Mouse (Mus musculus) liver, adult 2 months (tissue): ENCODE data around the gene Rps2. TPM values are rescaled to one million over a fixed set of nuclear protein-coding genes. Genes with fewer than 3 reads are reported as not detected.

ENCODE experiments used
- DNase-seq: peaks from one replicate; pipeline ENCODE4 v3.0.0-alpha.2; 2011; ENCODE audit warnings: low read depth, low spot score; ENCODE audit errors: extremely low read depth
- H3K27ac ChIP-seq: fragments of 200-500 bp; replicated peaks from 2 replicates; pipeline ENCODE4 v1.5.1; 2012; ENCODE audit warnings: low read depth, mild to moderate bottlenecking, control low read depth, inconsistent platforms, low read length; ENCODE audit not compliant: insufficient read depth
- H3K27me3 ChIP-seq: fragments of 200-500 bp; 2 replicates; pipeline ENCODE4 v1.6.1; 2012; ENCODE audit warnings: mild to moderate bottlenecking, moderate library complexity, low read length, inconsistent platforms; ENCODE audit not compliant: control insufficient read depth, insufficient read depth
- H3K36me3 ChIP-seq: fragments of 200-500 bp; 2 replicates; pipeline ENCODE4 v1.6.1; 2012; ENCODE audit warnings: low read length, inconsistent platforms; ENCODE audit not compliant: control insufficient read depth, insufficient read depth
- H3K4me1 ChIP-seq: fragments of 200-500 bp; 2 replicates; pipeline ENCODE4 v1.6.1; 2011; ENCODE audit warnings: low read length; ENCODE audit not compliant: control insufficient read depth, insufficient read depth
- H3K4me3 ChIP-seq: fragments of 200-500 bp; 2 replicates; pipeline ENCODE4 v1.5.1; 2011; ENCODE audit warnings: low read depth, mild to moderate bottlenecking, control low read depth, low read length, moderate library complexity; ENCODE audit not compliant: insufficient read depth
- H3K79me2 ChIP-seq: fragments of 200-500 bp; 2 replicates; pipeline ENCODE4 v1.6.1; 2012; ENCODE audit warnings: inconsistent platforms, mild to moderate bottlenecking, low read length, moderate library complexity; ENCODE audit not compliant: control insufficient read depth, insufficient read depth
- H3K9ac ChIP-seq: fragments of 200-500 bp; 2 replicates; pipeline ENCODE4 v1.6.1; 2012; ENCODE audit warnings: low read depth, mild to moderate bottlenecking, control low read depth, inconsistent platforms, low read length
- CTCF ChIP-seq: fragments of 200-500 bp; IDR thresholded peaks from 2 replicates; pipeline ENCODE4 v1.5.1; 2011; ENCODE audit warnings: low read depth, low read length, control low read depth
- POLR2A ChIP-seq: fragments of 200-500 bp; IDR thresholded peaks from 2 replicates; pipeline ENCODE4 v1.6.1; 2011; ENCODE audit warnings: low read length, control low read depth; ENCODE audit not compliant: insufficient read depth; ENCODE audit errors: extremely low read depth
- WGBS: fragments of 180-500 bp; shearing (Covaris S2); methylation state at CpG from one replicate; pipeline ENCODE4 v1.1.7; 2018; 5-methylcytosine and 5-hydroxymethylcytosine counted together
- polyA plus RNA-seq: library from polyadenylated mRNA; depleted of rRNA; stranded (reverse); fragments of >200 nt; gene quantifications from 2 replicates; pipeline ENCODE4 v1.2.3, GENCODE M21; 2012
- total RNA-seq: library from RNA; depleted of rRNA; stranded (reverse); fragments of >200 nt; gene quantifications from 2 replicates; pipeline ENCODE4 v1.2.3, GENCODE M21; 2014

Rps2 gene
- total and polyA plus RNA-seq, 2 experiments: 802 to 2,199 TPM

DNA sequence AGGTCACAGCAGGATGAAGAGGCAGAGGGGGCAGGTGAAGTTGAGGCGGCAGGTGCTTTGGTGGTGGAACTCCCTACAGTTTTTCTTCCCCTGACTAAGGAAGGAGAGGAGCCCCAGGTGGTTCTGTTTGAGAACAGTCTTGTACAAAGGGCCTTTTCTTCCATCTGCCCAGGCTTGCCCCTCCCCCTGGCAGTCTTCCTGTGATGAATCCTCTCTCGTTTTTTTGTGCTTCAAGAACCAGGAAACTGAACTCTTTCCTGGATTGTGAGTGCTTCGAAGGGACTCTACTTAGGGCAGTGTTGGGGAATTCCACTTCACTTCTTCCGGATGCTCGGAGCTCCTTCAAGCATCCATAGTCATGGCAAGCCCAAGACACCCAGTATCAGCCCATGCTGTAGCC, 19.9 kb upstream of the Rps2 start:
- Histone ChIP-seq H3K27ac (no peak overlapping the region), H3K27me3 (no peaks in the 10 kb centered on the region)
- 57% methylated on average over 5 of the region's 5 CpGs for WGBS

DNA sequence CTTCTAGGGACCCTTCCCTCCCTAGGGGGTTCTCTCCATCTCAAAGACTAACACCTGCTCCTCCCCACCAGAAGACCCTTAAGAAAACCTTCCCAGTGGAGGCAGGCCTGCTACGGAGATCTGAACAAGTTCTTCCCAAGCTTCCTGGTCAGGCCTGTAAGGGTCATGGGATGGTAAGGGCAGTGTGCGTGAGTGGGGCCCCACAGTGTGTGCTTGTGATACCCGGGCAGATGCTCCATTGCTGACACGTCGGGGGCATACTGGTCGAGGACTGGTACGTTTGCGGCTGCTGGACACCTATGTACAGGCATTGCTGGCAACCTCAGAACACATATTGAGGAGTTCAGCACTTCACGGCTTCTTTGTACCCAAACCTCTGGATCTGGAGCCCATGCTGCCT, 19.2 kb upstream of the Rps2 start:
- TF ChIP-seq POLR2A: no peak
- no peak for TF ChIP-seq CTCF
- Histone ChIP-seq H3K79me2 (no peaks in the 10 kb centered on the region; the same call in 1 of the 2 replicates), H3K9ac (no peak overlapping the region), H3K4me1 (peaks cover 3% of the 10 kb centered on the region; the same call in 1 of the 2 replicates), H3K27ac (no peak overlapping the region), H3K36me3 (peaks cover 4% of the 10 kb centered on the region; the same call in 1 of the 2 replicates), H3K27me3 (no peaks in the 10 kb centered on the region), H3K4me3 (no peak overlapping the region)
- no peak for DNase-seq
- 86% methylated on average over 9 of the region's 9 CpGs for WGBS

More for the DNA sequence above, 19.9 kb upstream of the Rps2 start:
- Histone ChIP-seq H3K36me3 (peaks cover 4% of the 10 kb centered on the region; the same call in 1 of the 2 replicates), H3K79me2 (no peaks in the 10 kb centered on the region; the same call in 1 of the 2 replicates), H3K4me1 (peaks cover 3% of the 10 kb centered on the region; the same call in 1 of the 2 replicates), H3K9ac (no peak overlapping the region), H3K4me3 (no peak overlapping the region)
- DNase-seq: no peak
- TF ChIP-seq POLR2A: no peak
- no peak for TF ChIP-seq CTCF

DNA sequence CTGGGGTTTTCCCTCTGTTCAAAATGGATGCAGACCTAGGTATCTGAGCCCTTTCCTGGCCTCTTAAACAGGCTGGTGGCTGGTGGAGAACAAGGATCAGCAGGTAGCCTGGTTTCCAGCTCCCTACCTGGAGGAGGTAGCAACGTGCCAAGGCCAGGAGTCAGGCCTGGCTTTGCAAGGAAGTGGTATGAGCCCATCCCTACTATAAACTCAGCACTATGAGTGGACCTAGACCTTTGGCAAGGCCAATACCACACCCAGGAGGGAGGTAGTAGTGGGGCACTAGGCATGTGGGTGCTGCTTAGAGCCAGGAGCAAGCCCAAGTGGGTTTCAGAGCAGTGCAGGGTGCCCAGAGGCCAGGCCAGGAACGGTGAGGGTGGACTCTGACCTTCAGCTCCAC, 18.4 kb upstream of the Rps2 start:
- Histone ChIP-seq H3K79me2 (no peaks in the 10 kb centered on the region; the same call in 1 of the 2 replicates), H3K27me3 (no peaks in the 10 kb centered on the region), H3K4me1 (peaks cover 3% of the 10 kb centered on the region; the same call in 1 of the 2 replicates), H3K36me3 (peaks cover 4% of the 10 kb centered on the region; the same call in 1 of the 2 replicates), H3K9ac (no peak overlapping the region), H3K27ac (no peak overlapping the region), H3K4me3 (no peak overlapping the region)
- TF ChIP-seq CTCF: no peak
- no peak for TF ChIP-seq POLR2A
- DNase-seq: no peak
- 77% methylated on average over 2 of the region's 2 CpGs for WGBS

DNA sequence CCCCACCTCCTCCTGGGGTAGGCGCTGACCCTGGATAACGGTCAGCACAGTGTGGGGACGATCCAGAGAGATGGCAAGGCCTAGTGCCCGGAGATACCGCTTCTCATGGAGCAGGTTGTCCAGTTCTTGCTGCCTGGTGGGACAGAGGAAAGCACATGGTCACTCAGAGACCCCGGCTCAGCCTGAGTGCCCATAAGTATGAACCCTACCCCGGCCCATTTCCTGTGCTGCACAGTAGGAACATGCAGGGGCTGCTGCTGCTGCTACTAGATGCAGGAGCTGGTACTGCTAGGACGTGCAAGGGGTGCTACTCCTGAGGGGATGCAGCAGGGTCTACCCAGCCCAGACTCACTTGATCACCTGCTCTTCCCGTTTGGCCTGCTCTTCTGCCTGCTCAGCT, 16.7 kb upstream of the Rps2 start:
- H3K79me2 ChIP-seq: no peaks in the 10 kb centered on the region
- no peak for DNase-seq
- H3K9ac ChIP-seq: no peak overlapping the region
- no peak for TF ChIP-seq CTCF
- no peak for TF ChIP-seq POLR2A
- no peak overlapping the region for H3K4me3 ChIP-seq
- 94% methylated on average over 9 of the region's 9 CpGs for WGBS
- no peaks in the 10 kb centered on the region for H3K27me3 ChIP-seq
- peaks cover 4% of the 10 kb centered on the region; the same call in 1 of the 2 replicates for H3K36me3 ChIP-seq
- H3K4me1 ChIP-seq: no peaks in the 10 kb centered on the region
- H3K27ac ChIP-seq: no peak overlapping the region

DNA sequence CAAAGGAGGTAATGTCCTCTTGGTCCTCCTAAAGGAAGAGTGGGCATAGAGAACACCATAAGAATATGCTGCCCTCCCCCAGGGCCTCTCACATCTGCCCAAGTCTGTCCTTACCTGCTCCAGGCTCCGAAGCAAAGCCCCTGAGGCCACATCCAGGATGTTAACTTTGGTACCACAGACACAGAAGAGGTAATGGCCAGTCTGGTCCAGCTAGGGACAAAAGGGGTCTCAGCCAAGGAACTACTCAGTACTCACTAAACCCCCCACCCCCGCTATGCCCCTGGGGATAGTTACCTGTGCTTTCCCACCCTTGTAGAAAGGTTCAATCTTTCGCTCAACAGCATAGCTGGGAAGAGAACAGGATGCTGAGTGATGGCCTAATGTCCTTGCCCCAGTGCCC, 12.1 kb upstream of the Rps2 start:
- 99% methylated on average over 3 of the region's 3 CpGs for WGBS
- H3K27ac ChIP-seq: no peak overlapping the region
- no peak for DNase-seq
- TF ChIP-seq CTCF: no peak
- no peak for TF ChIP-seq POLR2A
- H3K27me3 ChIP-seq: no peaks in the 10 kb centered on the region
- peaks cover 4% of the 10 kb centered on the region; the same call in 1 of the 2 replicates for H3K36me3 ChIP-seq
- peaks cover 1% of the 10 kb centered on the region; the same call in 1 of the 2 replicates for H3K4me1 ChIP-seq
- no peaks in the 10 kb centered on the region for H3K79me2 ChIP-seq
- H3K4me3 ChIP-seq: no peak overlapping the region
- no peak overlapping the region for H3K9ac ChIP-seq
